Mouse (Mus musculus) lung, adult 2 months (tissue): Measurements from ENCODE around the gene Cst9.

Experiments
- CTCF ChIP-seq: fragments of 200-500 bp; IDR thresholded peaks from 2 replicates; pipeline ENCODE4 v1.5.1; 2011; ENCODE audit warnings: mild to moderate bottlenecking, low read length, control low read depth; ENCODE audit not compliant: insufficient read depth
- POLR2A ChIP-seq: fragments of 200-500 bp; IDR thresholded peaks from 2 replicates; pipeline ENCODE4 v1.6.1; 2011; ENCODE audit warnings: low read depth, mild to moderate bottlenecking, control low read depth, low read length, borderline replicate concordance; ENCODE audit errors: extremely low read depth

DNA sequence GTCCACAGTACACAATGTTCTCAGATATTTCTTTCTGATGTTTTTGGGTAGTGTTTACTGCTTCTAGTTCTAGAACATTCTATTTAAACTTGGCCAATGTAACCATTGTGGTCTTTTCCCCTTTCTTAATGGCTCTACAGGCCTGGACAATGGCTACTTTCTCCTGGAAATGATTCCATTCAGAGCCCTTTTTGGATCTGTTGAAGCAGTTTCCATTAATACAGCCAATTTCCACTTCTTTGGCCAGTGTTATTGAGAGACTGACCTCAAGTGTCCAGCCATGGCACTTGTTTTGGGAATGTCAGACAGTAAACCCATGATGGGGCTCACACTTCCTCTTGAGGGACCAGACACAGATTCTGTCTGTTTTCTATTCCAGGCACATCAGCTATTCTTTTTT, 26.7 kb downstream of the Cst9 start:
- TF ChIP-seq CTCF (no peak), POLR2A (no peak)
